15 mouse cellular contexts compared by ENCODE assay signal in the genomic region with DNA sequence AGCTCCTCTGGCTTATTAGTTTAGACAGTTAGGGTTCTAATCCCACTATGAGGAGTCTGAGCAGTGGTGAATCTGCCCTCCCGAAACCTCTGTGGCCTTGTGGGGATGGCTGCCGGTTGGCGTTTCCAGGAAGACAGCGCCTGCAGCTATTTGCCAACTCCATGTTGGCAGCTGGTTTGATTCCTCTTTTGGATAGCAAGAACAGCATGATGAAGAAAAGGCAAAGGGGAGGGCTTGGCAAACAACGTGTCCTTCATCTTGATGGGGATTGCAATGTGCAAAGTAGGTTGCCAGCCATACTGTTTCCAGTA. TPM values are rescaled to one million over a fixed set of nuclear protein-coding genes. Genes with fewer than 3 reads are reported as not detected.
DNase-seq lines count a peak whose midpoint lies in the region; ATAC-seq lines count a peak whose summit lies in the region.
"Had no signal": no experiment of that assay in that cellular context is flagged by ENCODE, and none has a peak within 500 bp of the region (broad histone marks: within the 10 kb centered on the region; RNA-seq: fewer than 3 reads in every experiment).

No protein-coding gene starts in this region.

- no peaks in the 10 kb centered on the region for H3K27me3 ChIP-seq in limb, embryonic 15.5 days
- H3K27me3 ChIP-seq: hindbrain, embryonic 12.5 days; kidney, embryonic 15.5 days had no signal

- 78% methylated on average over 5 of the region's 5 CpGs for WGBS in limb, embryonic 15.5 days

- no peak overlapping the region for H3K9ac ChIP-seq in limb, embryonic 15.5 days
- H3K9ac ChIP-seq: hindbrain, embryonic 12.5 days; kidney, embryonic 15.5 days; lung, embryonic 14.5 days had no signal

- peaks cover 9% of the 10 kb centered on the region; the same call in 1 of the 2 replicates for H3K4me1 ChIP-seq in limb, embryonic 15.5 days
- H3K4me1 ChIP-seq: hindbrain, embryonic 12.5 days had no signal

- no peak overlapping the region for H3K4me3 ChIP-seq in limb, embryonic 15.5 days
- H3K4me3 ChIP-seq: hindbrain, embryonic 12.5 days; kidney, embryonic 15.5 days had no signal

- H3K9me3 ChIP-seq in limb, embryonic 15.5 days, result no peaks in the 10 kb centered on the region
- H3K9me3 ChIP-seq: G1E; hindbrain, embryonic 12.5 days; kidney, embryonic 15.5 days had no signal

- peak; percentile 45 for DNase-seq in gastrocnemius, adult 18-20 months (ENCODE audit: low spot score)
- no peak for DNase-seq in gastrocnemius, postnatal 4 days (ENCODE audit: low spot score in 2 of 2)
- peak; percentile 56 for DNase-seq in adrenal gland, adult 8-10 months
- peak; percentile 25 for DNase-seq in gastrocnemius, postnatal 14 days
- DNase-seq in lung, adult 18-20 months, result no peak
- no peak for DNase-seq in c-Kit-positive CD71-positive TER-119-positive erythroid progenitor cells, embryonic 14.5 days (ENCODE audit: low spot score)
- no peak for DNase-seq in frontal cortex, postnatal 14 days (ENCODE audit: low spot score in 2 of 2)
- DNase-seq: cerebellum, adult 11-12 months; embryo, embryonic 11 days had no signal

- no peaks in the 10 kb centered on the region for H3K36me3 ChIP-seq in limb, embryonic 15.5 days
- H3K36me3 ChIP-seq: G1E; hindbrain, embryonic 12.5 days; kidney, embryonic 15.5 days had no signal

- intact Hi-C loops in gastrocnemius, postnatal 14 days (cut with DNase I; ENCODE audit: low total_unique reads), result no loop called here

- peak overlapping the region; percentile 23; the same call in 1 of the 2 replicates for H3K27ac ChIP-seq in limb, embryonic 15.5 days
- H3K27ac ChIP-seq: hindbrain, embryonic 12.5 days; kidney, embryonic 15.5 days had no signal

- 0 out of 2 replicates have a peak, but pooled peaks have one; percentile 10 for ATAC-seq in limb, embryonic 15.5 days (ENCODE audit: insufficient number of reproducible peaks, low FRiP score, low TSS enrichment, low read depth)

- 0 out of 2 replicates have a peak overlapping the region, but pooled peaks have one; percentile 17 for H3K4me2 ChIP-seq in limb, embryonic 15.5 days
- H3K4me2 ChIP-seq: hindbrain, embryonic 12.5 days; kidney, embryonic 15.5 days; lung, embryonic 14.5 days; midbrain, embryonic 11.5 days had no signal

RNA-seq across cellular contexts. Expression of a gene that starts 10.1 kb away (rescaled TPM):
- total RNA-seq in gastrocnemius, adult 18-20 months (2021), result 10 to 100 TPM; 35.4 to 45.9 TPM
- 10 to 100 TPM; 25.3 to 32.6 TPM for total RNA-seq in gastrocnemius, postnatal 4 days (2021)
- 10 to 100 TPM; 27.6 to 36.1 (median 30.4) TPM for total RNA-seq in adrenal gland, adult 8-10 months (2022)
- total RNA-seq in gastrocnemius, postnatal 14 days (2021), result 10 to 100 TPM; 20.8 to 26.0 TPM
- 0.82 and 0.87 TPM in 2 replicates for polyA plus RNA-seq in limb, embryonic 15.5 days (2015; fragmentation: Nextera tagmentation; extraction: Ambion mirVana)
- polyA plus RNA-seq: G1E had no signal

Comparison
In these comparisons a context has a peak if more than half of its experiments do, and no peak if none do; other contexts are left out.
1. DNase-seq: peak in gastrocnemius, adult 18-20 months (single experiment), adrenal gland, adult 8-10 months (single experiment) and gastrocnemius, postnatal 14 days (single experiment); none in gastrocnemius, postnatal 4 days (0 of 2), lung, adult 18-20 months (0 of 2), c-Kit-positive CD71-positive TER-119-positive erythroid progenitor cells, embryonic 14.5 days (single experiment) and frontal cortex, postnatal 14 days (0 of 2).